Mouse (Mus musculus) urinary bladder, postnatal 14 days (tissue): ENCODE results near the gene Dpp6.
"Not testable (repeated sequence)": the region's sequence is repeated elsewhere in the genome, so short reads cannot be mapped to it uniquely, and the experiment has no call there.

Experiments used
- DNase-seq: peaks from one replicate; pipeline ENCODE4 v3.0.0; 2021; ENCODE audit warnings: low spot score

Gene Dpp6

DNA sequence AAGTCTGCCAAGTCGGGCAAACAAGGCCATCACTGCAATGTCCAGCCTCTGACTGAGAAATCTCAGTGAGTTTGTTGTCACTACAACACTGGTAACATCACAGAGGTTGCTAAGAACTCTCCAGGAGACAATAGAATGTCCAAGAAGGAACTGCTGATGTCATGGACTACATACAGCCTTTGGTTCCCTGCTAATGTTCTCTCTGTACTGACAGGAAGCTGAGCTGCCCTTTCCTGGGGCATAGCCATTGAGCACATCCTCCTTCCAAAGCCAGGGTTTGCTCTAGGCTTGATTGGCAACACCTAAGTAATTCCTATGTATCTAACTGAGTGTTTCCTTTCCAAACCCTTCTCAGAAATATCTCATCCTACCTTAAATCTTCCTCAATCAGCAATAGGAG is 684.3 kb downstream of the Dpp6 start, which contains the start of gene Speer4b:
Gene Speer4b, minus strand, starts transcription at position 101 of the 400 bp plus-strand sequence.
- not testable (repeated sequence) for DNase-seq

- no peak for DNase-seq
These were observed 701.7 kb downstream of the Dpp6 start for GRCm38 (mm10) chr5:27518716-27519115.

GRCm38 (mm10) chr5:27526906-27527305 is 709.9 kb downstream of the Dpp6 start:
- no peak for DNase-seq

DNA sequence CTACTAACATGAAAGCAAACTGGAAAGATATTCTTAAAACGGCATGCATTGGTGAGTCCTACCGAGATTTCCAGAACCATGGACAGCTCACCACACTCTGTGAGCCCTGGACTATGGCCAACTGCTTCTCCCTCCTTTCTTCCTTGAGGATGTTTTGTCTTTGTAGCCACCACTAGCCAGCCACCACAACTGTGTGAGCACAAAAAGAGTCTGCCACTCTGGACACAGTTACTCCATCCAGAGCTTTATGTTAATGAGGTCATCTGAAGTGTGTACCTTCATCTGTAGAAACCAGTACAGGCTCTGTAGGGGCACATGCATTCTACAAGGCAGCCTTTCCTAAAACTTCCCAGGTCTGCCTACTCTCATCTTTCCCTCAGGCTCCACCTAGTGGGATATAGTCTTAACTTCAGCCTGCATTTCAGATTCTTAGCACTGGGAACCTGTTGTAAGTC is 727.8 kb downstream of the Dpp6 start:
- DNase-seq = peak; percentile 24

GRCm38 (mm10) chr5:27549291-27549690 is 732.3 kb downstream of the Dpp6 start:
- no peak for DNase-seq

DNA sequence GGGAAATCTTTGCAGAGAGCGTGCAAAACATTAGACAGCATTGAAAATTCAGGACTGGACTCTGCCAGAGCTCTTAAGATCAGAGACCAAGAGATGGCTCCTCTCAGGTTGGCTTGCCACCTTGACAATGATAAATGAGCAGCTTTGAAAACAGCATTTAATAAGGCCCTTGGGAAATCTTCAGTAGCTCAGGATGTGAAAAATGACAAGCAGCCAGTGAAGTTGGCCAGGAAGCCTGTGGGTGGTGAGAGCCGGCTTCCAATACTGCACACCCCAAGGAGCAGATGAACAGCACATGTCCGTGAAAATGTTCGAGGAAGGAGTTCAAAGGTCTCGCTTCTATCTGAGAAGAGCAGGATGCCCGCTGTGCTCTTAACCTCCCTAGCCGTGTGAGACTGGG is 748.7 kb downstream of the Dpp6 start:
- no peak for DNase-seq

DNA sequence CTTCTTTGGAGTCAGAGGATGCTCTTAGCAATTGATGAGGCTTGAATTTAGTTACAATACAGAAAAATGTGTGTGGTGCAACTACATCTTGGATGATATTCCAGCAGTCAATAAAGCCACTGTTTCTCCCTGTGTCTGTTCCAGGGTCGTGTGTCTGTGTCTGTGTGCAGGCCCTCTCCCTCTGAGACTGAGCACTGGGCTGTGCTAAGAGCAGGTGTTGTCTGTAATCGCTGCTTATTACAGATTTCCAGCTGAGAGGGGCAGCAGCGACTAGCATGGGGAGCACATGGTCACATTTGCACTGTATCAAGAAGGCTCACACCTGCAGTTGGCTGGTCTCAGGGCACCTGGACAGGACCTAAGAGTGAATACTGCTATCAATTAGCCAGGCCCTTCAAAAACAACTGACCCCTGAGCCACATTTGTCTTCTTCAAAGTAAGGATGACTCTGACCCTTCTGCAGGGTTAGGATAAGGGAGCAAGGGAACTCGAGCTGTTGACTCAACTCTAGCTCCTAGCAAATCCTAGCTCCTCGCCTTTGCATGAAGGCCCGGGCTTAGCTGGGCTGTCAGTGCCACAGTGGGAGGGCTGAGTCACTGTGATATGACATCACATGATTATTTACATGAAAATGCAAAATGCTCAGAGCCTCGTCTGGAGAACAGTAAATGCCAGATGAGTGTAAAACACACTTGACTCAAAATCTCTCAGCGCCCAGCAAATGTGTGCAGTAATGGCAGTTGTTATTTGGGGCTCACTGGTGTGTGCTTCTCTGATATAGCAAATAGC is 771.2 kb downstream of the Dpp6 start:
- no peak for DNase-seq

GRCm38 (mm10) chr5:27604132-27604531 is 787.1 kb downstream of the Dpp6 start:
- no peak for DNase-seq

DNA sequence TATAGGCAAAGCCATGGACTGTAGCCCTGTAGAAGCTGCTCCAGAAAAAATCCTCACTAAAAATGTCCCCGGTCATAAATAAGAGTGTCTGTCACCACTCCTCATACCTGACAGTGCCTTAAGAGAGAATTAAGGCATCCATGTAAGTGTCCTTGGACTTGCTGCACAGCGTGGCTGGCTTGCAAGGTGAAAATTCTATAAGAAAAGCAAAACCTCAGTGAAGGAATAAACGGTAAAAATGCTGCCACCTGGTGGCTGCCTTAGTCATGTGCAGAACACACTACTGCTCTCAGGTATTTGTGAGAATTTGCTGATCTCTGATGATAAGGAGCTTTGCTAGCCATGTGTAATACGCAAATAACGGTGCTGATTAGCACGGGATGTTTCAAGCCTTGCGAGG is 798.8 kb downstream of the Dpp6 start:
- peak; percentile 24 for DNase-seq

DNA sequence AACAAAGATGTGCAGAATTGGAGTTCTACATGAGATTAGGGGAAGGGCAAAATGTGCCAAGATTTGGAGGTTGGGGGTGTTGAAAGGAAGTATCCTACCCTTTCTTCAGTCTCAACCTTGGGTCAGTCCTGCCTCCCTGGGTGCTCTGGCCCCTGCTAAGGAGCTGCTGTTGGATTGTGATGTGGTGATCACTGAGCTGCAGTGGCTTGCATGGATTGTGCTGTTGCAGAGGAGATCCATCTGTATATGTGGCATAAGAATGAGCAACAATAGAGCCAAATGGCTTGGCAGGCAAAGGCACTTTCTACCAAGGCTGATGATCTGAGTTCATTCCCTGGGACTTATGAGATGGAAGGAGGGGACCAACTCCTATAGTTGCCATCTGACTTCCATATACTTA is 804.8 kb downstream of the Dpp6 start:
- no peak for DNase-seq

- DNase-seq = no peak
These were observed 806.9 kb downstream of the Dpp6 start for GRCm38 (mm10) chr5:27623876-27624275.

GRCm38 (mm10) chr5:27632151-27632550 is 815.1 kb downstream of the Dpp6 start:
- no peak for DNase-seq

GRCm38 (mm10) chr5:27635941-27636340 is 818.9 kb downstream of the Dpp6 start:
- no peak for DNase-seq

GRCm38 (mm10) chr5:27641876-27642275 is 824.9 kb downstream of the Dpp6 start:
- DNase-seq = no peak

DNA sequence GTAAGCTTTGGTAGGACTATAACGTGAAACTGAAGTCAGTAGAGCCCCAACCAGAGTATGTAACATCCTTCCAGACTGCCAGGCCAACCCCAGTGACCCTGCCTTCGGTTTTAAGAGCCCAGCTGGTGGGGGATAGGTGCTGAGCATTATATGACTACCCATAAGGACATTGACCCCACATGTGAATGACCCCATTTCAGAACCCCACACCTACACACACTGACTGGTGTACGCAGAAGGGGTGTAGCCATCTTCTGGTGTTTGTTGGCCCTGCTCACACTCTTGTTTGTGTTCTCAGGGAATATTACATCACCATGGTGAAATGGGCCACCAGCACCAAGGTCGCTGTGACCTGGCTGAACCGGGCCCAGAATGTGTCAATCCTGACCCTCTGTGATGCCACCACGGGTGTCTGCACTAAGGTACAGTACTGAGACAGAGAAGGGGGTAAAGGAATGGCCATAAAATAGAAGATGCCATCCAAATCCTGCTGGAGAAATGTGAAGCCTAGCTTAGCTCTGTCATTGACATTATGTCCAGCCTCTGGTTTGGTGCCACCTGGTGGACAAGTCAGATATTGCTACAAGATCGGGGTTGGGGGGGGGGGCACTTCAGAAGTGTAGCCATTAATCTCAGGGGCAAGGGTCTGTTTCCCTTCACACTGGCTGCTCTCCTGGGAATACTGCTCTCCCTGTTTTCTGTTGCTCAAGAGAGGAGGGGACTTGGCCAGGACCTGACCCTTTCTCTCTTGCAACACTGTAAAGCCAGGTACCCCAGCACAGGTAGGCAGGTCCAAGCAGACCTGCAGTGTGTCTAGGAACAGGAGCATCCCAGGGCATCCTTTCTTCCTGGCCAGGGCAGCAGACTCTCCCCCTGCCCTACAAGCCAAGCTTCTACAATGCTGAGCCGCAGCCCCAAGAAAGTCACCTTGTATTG is 835.1 kb downstream of the Dpp6 start:
- peak; percentile 20 for DNase-seq

DNA sequence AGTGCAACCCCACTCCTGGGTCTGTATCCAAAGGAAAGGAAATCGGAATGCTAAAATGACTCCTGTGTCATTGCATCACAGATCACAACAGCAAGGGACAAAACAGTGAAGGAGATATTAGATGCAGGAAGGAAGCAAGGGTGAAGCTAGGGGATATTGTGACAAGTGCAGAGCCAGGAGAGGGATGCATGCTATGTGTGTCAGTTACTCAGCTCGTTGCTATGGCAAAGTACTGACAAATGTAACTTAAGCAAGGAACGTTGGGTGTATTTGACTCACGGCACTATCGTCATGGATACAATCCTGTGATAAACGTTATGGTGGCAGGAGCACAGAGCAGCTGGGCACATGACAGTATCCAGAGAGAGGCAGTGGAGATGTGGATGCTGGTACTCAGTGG is 839.1 kb downstream of the Dpp6 start:
- no peak for DNase-seq

- DNase-seq = no peak
These were observed 840.7 kb downstream of the Dpp6 start for GRCm38 (mm10) chr5:27657672-27658071.

DNA sequence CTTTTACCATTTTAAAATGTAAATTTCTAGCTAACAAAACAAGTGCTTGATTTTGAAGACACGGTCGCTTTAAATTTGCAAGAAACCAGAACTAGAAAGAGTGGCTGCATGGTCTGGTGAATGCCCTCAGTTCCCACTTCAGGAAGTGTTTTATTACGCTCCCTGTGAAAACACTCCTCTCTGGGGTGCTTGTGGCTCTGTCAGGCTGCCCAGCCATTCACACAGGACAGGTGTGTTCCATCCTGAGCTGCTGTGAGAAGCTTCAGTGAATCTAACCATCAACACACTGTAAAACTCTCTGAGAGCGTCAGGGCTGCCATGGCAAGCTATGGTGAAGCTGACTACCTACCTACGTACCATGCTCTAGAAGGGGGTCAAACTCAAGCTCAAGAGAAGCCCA is 841.2 kb downstream of the Dpp6 start:
- DNase-seq = no peak

DNA sequence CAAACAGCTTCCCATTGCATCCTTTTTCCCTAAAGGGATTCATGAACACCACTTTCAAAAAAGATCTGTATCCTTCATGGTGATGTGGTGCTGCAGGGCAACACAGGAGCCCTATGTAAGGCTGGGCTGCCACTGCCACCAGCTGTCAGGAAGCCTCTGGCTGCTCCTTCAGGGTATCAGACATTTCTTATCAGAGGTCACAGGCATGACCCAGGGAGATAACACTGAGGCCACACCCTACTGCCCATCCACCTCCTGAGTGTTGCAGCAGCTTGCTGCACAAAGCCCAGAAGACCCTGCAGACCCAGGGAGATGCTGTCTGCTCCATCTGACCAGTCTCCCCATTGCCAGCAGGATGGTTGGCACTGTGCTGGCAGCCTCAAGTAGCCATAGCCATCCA is 841.6 kb downstream of the Dpp6 start:
- no peak for DNase-seq

GRCm38 (mm10) chr5:27659019-27659418 is 842.0 kb downstream of the Dpp6 start:
- DNase-seq = no peak

GRCm38 (mm10) chr5:27659781-27660180 is 842.8 kb downstream of the Dpp6 start:
- no peak for DNase-seq

- no peak for DNase-seq
These were observed 847.1 kb downstream of the Dpp6 start for GRCm38 (mm10) chr5:27664111-27664510.

GRCm38 (mm10) chr5:27671487-27671886 is 854.5 kb downstream of the Dpp6 start:
- DNase-seq = no peak
